In genomic region chr5:76495126-76495525, GRCm38 (mm10) we compare ENCODE assay signal across 23 mouse cellular contexts. TPM values are rescaled to one million over a fixed set of nuclear protein-coding genes. Genes with fewer than 3 reads are reported as not detected.
"Had no signal": no experiment of that assay in that cellular context is flagged by ENCODE, and none has a peak within 500 bp of the region (broad histone marks: within the 10 kb centered on the region; RNA-seq: fewer than 3 reads in every experiment).

No protein-coding gene starts in this region.

- H3K4me3 ChIP-seq: lung, embryonic 15.5 days; megakaryocyte, embryonic 14.5 days; myocyte; neural tube, embryonic 13.5 days; neural tube, embryonic 15.5 days; stomach, embryonic 15.5 days had no signal

- H3K27ac ChIP-seq: lung, embryonic 15.5 days; macrophage; neural tube, embryonic 13.5 days; neural tube, embryonic 15.5 days; stomach, embryonic 15.5 days; stomach, postnatal 0 days had no signal

- H3K36me3 ChIP-seq: lung, embryonic 15.5 days; neural tube, embryonic 13.5 days; neural tube, embryonic 15.5 days; stomach, embryonic 15.5 days had no signal

- H3K9me3 ChIP-seq: lung, embryonic 15.5 days; neural tube, embryonic 13.5 days; neural tube, embryonic 15.5 days; stomach, embryonic 15.5 days had no signal

- H3K4me2 ChIP-seq: lung, embryonic 15.5 days; midbrain, embryonic 11.5 days; neural tube, embryonic 13.5 days; neural tube, embryonic 15.5 days; stomach, embryonic 15.5 days had no signal

- H3K4me1 ChIP-seq: lung, embryonic 15.5 days; neural tube, embryonic 13.5 days; neural tube, embryonic 15.5 days; stomach, embryonic 15.5 days had no signal

- ATAC-seq: lung, postnatal 0 days; midbrain, embryonic 16.5 days had no signal

- DNase-seq: lung, adult 2 months; lung, postnatal 14 days; lung, postnatal 36 days; midbrain, embryonic 14.5 days; right cerebral cortex, postnatal 14 days; thymus, adult 2 months; thymus, postnatal 25 days; thymus, postnatal 4 days had no signal

- H3K9ac ChIP-seq: lung, embryonic 15.5 days; neural tube, embryonic 13.5 days; neural tube, embryonic 15.5 days; stomach, embryonic 15.5 days had no signal

- H3K27me3 ChIP-seq: lung, embryonic 15.5 days; neural tube, embryonic 13.5 days; neural tube, embryonic 15.5 days; stomach, embryonic 15.5 days had no signal

RNA-seq across cellular contexts. Expression of gene Gm7271, which starts 11.3 kb away (rescaled TPM):
- total RNA-seq: megakaryocyte progenitor cell, adult 5-6 weeks had no signal
- polyA plus RNA-seq: lung, adult 2 months; lung, embryonic 15.5 days; lung, postnatal 0 days; macrophage; midbrain, embryonic 16.5 days; myocyte; spleen, adult 2 months; stomach, embryonic 15.5 days; stomach, postnatal 0 days; testis, adult 2 months; thymus, adult 2 months; urinary bladder, adult 2 months had no signal
